Mouse (Mus musculus) layer of hippocampus, adult 9-10 months (tissue): ENCODE measurements around the gene Hspb3.

Experiments
- DNase-seq: peaks from one replicate; pipeline ENCODE4 v3.0.0; 2022; ENCODE audit warnings: low spot score

Gene Hspb3

DNA sequence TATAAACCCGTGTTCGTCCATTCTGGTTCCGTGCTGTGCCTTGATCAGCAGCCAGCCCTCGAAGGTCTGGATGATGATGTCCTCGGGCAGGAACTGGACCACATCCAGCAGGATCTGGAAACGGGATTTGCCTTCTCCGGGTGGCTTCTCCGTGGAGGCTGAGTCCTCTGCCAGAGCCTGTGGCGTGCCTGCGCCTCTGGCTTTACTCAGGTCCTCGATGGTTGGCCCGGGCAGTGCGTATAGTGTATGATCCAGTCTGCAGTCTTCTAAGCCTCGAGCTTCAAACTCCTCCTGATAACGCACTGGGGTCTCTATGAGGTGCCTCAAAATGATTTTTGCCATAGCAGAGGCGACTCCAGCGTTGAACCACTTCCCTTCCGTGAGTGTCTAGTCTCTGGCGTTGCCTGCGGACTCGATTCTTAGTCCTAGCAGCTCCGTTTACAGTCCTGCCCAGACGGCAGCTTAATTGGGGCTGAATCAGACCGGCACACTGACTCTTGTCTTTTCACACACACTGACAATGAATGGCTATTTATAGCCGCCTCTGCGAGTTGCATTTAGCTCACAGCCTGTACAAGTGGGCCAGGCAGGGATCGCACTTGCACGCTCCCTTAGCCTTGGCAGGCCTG lies at the start of gene Hspb3:
Gene Hspb3 (minus strand): TSS at position 526 of the 629 bp plus-strand sequence.
- no peak for DNase-seq

DNA sequence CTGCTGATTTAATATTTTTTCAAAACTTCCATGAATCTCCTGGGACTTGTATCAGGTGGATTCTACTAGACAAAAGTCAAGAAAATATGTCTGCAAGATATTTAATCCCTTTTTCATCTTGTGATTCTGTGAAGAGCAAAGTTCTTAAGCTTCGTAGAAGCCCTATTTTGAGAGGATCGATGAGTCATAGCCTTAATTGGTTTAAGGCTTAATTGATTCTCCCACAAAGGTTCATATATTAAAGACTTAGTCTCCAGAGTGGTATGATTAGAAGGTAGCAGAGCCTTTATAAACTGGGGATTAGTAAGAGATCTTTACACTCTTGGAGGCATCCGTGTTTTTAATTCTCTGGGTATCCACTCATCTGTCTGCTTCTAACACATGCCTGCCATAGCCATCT lies 49.7 kb upstream of the Hspb3 start:
- no peak for DNase-seq

DNA sequence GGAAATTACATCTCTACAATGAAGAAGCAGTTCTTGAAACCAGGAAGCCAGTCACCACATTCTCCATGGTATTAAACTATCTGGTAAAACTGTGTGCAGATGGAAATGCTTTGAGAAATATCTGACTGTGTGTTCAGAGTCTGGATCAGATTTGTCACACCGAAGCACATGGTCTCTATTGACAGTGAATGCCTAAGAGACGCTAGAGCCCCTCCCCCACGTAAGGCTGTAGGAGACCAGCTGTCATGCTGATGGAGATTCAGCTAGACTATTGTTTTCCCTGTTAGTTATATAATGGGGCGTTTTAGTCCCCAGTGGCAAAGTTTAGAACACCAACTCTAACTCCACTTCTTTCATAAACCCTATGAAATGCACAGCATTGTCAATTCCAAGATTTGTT lies 42.7 kb upstream of the Hspb3 start:
- DNase-seq, result no peak

DNA sequence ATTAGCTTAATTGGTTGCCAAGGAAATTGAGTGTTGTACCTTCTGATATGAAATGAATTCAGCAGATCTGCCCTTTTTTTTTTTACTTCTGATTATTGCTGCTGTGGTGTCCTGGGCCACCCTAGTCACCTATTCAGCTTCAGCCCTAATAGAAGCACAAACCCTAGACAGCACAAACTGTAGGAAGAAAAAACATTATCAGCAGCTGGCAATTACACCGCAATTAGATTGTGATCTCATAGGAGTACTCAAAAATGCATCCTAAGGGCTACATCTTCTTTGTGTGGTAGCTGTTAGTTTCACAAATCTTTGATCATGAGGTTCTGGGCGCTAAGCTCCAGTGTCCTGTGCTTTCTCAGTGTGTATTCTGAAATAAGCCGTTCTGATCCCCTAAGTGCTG lies 37.7 kb upstream of the Hspb3 start:
- DNase-seq, result no peak

DNA sequence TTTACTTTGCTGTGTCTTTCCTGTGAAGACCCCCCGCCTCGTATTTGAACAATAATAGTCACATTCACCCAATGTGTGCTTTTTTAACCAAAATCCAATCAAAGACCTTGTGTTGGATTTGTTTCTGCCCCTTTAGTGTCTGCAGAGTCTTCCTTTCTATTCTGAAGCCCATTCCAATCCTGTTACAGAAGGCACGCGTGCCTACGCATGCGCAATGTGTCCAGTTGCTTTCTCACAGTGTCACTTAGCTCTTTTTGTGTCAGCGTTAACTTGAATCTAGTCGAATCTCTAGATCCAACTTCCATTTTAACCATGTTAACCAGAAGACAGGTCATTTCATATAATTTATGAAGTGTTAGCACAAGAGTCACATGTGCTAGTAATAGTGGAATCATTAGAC lies 36.5 kb upstream of the Hspb3 start:
- DNase-seq, result no peak

DNA sequence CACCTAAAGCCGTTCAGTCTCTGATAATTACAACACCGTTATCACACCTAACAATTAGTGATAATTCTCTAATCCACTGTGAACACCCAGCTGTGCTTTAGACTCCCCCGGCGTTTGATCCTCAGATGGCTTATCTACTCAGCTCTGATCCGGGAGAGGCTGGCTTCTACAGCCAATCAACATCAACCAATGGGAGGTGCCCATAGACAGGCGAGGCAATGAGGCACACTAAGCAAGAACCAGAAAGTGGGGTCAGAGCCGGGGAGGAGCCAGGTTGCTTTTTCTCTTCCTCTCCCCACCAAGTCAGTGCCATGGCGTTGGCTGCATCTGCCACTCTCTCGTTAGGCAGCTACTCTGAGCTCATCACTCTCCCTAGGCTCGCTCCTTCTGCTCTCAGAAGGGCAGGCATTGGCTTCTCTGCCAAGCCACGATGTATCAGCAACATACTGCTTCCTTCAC lies 36.0 kb upstream of the Hspb3 start:
- no peak for DNase-seq

DNA sequence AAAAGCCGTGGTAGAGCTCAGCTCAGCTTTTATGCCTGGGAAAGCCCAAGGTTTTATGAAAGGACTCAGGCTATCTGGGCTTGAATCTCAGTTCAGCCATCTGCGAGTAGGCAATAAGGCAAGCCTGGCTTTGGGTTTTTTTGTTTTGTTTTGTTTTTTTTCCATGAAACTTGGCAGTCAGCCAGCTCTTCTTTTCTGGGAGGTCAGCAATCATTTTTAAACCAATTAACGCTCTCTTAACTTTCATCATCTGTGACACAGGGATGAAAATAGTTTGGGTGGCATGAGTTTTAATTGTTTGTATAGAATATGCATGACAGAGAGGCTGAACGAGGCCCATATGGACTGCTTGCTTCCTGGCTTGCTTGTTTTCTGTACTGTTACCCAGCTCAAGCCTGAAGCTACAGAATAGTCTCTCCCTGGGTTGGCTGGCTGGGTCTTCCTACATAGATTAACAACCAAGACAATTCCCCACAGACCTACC lies 33.4 kb upstream of the Hspb3 start:
- no peak for DNase-seq

DNA sequence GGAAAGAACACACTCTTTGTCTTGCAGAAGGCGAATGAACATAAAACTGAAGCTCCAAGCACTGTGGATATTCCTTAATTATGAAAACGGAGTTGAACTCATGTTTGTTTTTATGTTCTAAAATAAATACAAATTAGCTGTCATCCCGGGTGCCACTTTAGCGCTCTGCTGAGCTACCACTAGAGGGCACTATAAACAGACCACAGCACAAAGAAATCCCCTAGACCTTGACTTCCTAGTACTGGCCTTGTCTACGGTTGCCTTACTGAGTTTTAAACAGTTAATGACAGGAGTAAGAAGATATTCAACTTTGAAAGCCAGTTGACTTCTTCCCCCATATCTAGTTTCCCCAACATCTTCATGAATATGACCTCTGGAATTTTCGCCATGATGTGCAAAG lies 29.9 kb upstream of the Hspb3 start:
- DNase-seq, result peak; percentile 52

DNA sequence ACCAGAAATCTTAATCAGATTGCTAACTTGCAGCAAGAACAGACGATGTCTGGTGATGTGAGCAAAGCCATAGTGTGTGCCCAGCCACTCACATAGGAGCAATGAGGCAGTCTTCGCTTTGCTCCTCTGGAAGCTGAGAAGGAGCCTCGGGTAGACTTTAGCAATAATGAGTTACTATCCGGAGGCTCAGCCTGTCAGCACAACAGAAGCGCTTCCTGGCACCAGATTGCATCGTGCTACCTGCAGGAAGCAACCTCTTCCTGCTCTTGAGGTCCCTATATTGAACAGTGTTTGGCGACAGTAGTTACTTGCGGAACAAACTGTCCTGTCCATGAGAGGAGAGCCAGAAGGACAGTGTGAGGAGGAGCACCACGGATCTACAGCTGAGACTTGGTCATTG lies 28.2 kb upstream of the Hspb3 start:
- no peak for DNase-seq

DNA sequence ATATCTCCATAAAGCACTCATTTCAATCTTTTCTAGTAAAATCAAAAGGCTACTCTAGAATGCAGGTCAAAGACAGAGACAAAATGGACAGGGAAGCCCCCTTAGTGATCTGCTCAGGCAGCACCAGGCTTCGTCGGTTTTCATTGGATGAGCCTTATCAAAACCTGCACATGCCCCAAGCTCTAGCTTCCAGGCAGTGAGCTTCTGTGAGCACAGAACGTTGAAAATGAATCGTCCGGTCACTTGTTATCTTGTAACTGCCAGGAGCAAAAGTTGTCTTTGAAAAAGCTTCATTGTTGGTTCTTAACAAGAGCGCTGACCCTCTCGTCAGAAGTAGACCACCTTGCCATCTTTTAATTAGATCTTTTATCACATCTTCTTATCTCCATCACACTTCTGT lies 26.4 kb upstream of the Hspb3 start:
- no peak for DNase-seq

DNA sequence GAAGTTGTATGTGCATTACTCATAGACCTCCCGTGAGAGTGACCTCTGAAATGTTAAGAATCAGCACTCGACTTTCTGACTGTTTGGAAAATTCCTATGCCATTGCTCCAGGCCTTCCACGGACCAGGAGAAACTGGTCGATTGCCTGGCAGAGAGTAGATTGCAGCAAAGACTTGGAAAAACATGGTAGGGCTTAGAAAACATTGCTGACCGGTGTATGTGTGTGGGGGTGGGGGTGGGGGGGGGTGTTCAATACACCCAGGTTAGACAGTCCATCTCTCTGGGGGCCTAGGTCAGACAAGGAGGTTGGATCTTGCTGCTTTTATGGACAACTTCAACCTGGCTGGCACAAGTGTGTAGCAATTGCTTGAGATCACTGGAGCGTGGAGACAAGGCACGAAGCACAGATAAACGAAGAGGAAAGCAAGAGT lies 23.2 kb upstream of the Hspb3 start:
- DNase-seq, result no peak

DNA sequence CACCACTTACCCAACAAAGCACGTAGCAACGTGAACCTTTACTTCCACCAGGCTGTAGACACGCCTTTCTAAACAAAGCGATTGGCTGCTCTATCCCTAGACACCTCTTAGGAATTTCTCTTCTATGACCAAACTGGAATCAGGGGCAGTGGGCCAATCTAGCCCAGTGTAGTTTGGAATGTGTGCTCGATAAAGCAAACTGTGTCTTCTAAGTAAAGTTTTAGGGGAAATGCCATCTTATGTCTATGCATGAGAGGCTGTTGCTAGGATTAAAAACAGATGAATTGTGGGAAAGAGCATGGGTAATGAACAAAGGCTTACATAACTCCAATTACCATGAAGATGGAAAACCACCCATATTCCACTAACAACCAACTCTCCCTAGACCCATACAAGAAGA lies 19.3 kb upstream of the Hspb3 start:
- no peak for DNase-seq

DNA sequence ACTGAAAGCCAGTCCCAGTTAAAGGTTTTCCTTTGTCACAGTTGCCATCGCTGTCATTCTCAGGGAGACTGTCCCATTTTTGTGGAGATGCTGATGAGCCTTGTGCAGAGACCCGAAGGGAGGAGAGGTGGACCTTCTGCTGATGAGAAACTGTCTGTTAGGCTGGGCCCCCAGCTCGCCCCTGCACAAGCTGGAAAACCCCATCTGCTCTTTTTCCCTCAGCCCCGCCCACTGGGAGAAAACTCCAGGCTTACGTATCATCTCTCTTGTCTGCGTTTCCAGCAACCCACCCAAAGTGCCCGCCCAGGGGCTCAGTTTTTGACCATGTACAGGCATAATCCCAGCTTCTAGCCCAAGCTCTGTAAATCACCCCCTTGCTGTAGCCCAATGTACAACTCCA lies 17.2 kb upstream of the Hspb3 start:
- DNase-seq, result no peak

DNA sequence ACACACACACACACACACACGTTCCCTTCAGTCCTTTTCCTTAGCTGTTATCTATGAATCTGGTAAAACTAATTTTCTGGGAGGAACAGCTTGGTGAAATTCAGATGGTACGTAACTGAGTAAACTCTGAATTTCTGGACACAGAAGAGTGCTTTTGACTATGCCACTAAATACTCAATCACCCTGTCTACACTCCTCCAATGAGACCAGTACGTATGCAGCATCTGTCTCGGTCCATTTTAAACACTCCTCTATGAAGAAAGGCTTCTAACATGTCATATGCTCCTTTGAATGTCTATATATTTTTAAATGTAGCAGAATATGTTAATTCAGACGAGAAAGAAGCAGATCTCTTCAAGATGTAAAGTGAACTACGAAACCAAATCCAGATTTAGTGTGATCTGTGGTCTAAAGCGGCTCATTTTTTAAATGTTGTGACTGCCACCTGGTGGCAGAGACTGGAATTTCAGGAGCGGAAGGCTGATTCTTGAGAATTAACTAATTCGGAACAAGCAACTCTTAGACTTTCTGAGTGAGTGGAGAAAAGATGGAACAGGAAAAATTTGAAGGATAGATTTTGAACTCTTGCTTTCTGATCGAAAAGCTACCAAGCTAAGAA lies 6.1 kb upstream of the Hspb3 start:
- no peak for DNase-seq

DNA sequence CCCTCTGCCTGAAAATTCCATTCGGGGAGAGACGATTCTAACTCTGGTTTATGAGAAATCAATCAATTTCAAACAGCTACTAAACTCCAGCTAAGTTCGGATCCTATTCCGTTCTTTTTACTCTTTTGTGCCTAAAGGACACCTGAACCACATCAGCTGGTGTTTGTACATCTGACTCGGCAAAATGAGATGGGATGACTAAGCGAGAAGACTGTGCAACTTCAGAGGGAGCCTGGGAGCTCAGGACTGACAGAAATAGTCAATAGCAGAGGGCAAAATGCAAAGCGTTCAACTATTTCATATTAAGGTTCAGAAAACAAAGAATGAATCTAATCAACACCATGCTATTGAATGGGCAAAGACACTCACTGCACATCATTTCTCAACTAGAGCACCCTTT lies 407 bp upstream of the Hspb3 start:
- DNase-seq, result no peak

DNA sequence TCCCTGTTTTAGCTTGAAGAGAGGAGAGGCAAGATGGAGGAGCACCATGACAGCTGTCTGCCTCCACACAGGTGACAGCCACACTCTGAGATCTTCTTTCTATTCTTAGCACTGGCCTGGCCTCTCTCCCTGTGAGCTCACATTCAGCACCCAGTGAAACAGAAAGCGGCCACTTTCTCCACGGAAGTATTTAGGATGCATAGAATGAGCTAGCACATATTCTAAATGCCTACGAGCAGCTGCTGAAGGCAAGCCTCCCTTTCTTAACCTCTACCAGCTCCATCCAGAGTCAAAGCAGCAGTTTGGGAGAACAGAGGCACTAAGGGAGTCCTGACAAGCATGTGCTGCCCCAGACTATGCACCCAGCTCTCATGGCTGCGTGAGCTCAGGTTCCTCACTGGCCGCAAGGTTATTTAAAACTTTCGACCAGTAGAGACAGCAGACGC lies 1.6 kb downstream of the Hspb3 start:
- no peak for DNase-seq

DNA sequence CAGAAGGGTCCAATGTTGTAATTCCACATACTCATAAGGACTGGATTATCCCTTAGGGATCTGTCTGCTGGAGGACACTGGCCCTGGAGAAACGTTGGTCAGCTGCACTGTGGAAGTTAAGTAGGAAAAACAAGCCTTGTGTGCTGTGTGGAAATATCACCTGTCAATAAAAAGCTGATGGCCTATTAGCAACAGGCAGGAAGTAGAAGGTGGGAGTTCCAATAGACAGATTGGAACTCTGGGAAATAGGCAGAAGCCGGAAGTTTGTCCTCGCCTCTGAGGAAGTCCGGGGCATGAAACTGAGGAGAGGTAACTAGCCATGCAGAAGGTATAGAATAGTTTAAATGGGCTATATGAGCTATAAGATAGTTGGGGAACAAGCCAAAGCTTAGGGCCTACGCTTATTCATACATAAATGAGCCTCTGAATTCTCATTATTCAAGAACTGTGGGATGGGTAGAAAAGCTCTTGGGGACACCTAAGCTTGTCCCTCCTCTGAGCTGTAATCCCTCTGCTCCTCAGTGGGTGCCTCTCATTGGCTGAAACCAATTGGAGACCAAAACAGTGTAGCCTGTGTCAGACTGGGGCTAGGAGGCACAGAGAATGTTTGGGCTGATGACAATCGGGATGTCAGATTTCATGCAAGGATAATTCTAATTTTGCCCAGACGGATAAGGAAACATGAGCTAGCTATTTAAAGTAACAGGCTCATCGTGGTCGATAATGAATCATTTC lies 2.7 kb downstream of the Hspb3 start:
- DNase-seq, result no peak

DNA sequence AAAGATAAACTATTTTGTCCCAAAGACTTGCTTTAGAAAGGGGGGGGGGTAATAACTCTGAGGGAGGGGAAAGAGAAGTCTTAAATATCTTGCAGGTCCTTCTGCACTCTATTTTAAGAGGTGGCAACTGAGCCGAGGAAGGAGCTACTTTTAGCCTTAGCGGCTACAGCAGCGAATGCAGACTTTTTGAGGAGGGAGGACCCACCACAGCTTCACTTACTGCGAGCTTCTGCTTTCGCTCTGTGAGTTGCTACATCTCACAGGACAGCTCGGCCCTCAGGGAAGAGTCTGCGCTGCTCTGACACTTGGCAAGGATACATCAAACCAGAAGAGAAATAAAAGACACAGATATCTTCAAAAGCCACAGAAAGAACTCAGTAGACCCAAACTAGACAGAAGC lies 6.3 kb downstream of the Hspb3 start:
- no peak for DNase-seq

DNA sequence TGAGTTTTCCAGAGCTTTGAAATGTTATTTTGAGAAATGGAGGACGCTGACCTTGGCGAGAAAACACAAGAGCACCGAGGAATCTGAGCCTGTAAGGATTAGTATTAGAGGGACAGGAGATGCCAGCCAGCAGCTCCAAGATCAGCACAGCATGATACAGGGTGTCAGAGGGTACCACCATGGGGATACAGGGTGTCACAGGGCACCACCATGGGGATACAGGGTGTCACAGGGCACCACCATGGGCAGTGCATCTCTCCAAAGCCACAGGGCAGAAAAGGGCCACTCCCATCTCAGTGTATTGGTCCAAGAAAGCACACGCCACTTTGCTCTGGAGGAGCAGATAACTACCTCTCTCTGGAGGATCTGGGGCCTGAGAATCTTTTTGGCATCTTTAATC lies 6.8 kb downstream of the Hspb3 start:
- no peak for DNase-seq

DNA sequence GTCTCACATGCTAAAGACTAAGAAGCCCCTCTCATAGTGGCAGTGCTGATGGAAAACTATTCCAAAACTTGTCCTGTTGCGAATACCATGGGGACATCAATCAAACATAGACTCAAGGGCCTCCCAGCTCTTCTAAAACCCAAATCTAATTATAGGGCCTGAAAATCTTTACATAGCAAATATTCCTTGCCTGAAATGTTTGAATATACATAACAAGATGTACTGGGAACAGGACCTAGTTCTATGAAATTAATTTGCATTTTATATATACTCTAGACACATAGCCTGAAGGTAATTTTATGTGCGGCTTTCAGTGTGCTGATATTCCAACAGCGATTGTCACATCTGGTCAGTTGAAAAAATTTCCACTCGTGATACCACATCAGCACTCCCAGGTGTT lies 8.0 kb downstream of the Hspb3 start:
- no peak for DNase-seq

DNA sequence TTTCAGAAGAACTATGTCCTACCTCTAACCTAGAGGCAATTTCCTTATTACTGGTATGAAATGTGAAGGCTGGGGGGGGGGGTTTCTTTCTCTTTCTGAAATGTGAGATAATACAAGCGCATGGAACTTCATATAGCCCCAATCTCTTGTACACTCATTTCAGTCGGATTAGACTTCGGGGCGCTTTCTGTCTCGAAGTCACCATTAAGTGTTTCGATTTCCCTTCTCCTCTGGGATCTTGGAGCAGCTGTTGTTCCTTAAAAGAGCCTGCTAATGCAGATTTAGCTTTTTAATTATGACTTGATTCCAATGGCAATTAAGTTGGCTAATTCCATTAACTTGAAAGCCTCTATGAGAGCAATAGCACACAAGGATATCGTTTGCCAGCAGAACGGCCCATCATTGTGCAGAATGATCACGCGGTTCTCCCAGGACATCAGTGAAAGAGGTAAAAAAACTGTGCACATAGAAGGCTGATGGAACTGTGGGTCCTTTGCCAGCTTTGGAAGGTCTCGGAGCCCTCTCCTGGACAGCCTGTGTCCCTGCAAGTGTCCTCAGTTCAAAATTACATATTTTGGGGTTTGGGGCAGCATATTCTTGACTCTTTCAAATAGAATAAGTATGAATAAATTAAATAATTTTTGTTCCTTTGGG lies 22.4 kb downstream of the Hspb3 start:
- no peak for DNase-seq

DNA sequence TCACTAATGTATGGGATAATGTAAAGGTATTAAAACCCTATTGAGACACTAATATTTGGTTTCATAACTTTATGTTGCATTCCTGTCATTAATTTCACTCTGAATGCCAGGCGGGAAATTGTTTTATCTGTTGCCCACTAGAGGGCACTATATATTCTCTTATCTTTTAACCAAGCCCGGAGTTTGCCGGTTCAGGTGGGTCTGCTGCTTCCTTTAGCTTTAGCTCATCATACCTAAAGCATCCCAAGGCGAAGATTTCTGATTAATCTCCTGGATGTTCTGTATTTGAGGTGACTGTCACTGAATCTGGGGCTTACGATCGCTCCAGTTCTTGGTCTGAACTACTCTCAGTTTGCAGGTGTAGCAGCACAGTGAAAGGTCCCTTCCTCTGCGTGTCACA lies 24.6 kb downstream of the Hspb3 start:
- DNase-seq, result no peak

DNA sequence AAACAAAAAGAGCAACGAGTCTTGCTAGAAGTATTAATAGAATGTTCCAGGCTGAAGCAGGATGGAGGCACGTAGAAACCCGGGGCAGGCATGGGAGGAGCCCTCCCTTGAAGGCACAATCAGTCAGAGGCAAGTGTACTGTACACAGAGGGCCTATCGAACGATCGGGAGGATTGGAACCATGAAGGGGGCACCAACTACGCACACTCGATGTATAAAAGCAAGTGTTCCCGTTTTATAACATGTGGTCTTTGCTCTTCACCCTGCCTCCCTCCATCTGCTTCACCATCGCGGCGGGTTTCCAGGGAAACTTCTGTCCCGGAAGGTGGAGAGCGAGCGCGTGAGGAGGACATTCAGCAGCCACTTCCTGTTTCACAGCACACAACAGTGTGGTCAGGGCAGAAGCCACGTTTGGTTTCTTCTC lies 27.7 kb downstream of the Hspb3 start:
- DNase-seq, result no peak
